Mouse (Mus musculus) kidney, postnatal 36 days (tissue): ENCODE results near the gene Gm3336.
A peak's percentile ranks its signal among the peaks of the same experiment; 100 is the strongest.

Experiments
- DNase-seq, 2 experiments: peaks; one replicate each; pipeline ENCODE4 v3.0.0; 2021 to 2022; ENCODE audit warnings: mixed read lengths in 2 of 2

Gene Gm3336

DNA sequence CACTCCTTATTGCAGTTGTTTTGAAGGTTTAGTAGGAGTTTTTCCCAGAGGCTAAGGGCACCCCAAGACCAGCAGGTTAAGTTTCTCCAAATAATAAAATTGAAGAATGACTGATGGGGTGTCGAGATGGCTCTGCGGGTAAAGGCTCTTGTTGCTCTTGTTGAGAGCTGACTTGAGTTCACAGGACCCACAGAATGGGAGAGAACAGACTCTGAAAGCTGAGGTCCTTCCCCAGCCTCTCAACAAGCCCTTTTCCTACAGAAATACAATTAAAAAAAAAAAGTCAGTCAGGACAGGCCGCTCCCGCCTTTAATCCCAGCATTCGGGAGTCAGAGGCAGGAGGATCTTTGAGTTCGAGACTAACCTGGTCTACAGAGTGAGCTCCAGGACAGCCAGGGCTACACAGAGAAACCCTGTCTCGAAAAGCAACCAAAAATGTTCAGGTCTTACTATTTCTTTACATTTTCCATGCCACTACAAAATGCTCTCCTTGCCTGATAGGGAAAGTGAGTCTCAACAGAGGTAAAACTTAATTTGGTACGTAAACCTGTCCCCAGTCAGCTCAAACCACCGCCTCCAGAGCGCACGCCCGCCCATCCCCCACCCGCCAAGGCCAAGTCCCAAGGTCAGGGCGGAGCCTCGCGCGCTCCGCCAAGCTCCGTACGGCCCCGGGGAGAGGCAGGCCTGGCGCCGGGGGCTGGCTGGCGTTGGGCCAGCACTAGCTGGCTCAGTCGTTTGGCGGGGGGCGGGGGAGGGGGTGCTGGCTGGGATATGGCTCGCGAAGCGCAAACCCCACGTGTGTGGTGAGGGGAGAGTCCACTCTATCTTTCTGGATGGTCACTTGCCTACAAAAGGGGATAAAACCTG, 22.1 kb upstream of the Gm3336 start:
- peak; percentile 84 to 93 for DNase-seq

DNA sequence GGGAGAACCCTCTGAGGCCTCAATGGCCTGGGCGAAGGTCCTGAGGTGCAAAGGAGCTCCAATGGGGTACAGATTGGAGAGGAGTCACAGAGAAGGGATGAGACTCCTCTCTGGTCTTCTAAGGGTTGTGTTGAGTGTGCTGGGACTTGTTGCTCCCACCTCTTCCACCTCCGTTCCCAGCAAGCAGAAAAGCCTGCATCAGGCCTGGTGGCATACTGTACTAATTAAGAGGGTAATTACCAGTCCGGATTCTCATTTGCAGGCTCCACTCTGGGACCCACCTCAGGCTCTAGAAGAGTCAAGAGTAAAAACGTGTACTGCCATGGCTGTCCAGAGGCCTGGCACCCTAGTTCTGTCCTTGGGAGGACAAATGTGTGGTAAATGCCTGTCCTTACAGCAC, 21.4 kb upstream of the Gm3336 start:
- no peak for DNase-seq

DNA sequence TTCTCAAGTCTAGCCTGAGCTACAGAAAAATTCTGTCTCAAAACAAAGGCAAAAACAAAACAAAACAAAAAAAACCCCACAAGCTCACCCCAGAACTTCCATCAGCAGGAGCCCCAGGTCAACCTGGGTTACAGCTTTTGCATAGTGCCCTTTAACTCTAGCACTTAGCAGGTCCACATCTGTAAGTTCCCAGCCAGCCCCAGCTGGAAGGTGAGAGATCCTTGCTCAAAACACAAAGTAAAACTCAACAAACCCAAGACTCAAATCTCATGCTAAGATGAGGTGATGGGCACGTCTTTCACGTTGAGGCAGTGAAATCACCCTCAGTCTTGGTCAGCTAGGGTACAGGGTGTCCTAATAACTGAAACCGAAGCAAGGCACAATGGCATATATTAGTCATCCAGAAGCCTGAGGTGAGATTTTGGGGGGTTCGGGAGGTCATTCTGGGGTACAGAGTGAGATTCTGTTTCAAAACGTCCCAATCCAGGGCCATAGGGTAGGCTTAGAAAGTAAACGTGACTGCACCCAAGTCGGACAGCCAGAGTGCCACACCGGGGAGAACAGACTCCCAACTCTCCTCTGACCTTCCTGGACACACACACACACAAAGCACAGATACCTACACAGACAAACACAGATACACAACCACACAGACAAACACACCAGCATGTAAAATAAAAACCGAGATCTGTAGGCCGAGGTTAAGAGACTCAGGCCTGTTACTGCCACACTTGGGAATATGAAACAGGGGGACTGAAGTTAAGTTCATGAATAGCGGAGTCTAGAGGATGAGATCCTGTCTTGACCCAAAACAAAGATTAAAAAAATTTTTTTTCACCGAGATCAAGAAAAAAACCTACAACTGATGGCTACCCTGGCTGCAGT, 20.7 kb upstream of the Gm3336 start:
- DNase-seq = no peak

DNA sequence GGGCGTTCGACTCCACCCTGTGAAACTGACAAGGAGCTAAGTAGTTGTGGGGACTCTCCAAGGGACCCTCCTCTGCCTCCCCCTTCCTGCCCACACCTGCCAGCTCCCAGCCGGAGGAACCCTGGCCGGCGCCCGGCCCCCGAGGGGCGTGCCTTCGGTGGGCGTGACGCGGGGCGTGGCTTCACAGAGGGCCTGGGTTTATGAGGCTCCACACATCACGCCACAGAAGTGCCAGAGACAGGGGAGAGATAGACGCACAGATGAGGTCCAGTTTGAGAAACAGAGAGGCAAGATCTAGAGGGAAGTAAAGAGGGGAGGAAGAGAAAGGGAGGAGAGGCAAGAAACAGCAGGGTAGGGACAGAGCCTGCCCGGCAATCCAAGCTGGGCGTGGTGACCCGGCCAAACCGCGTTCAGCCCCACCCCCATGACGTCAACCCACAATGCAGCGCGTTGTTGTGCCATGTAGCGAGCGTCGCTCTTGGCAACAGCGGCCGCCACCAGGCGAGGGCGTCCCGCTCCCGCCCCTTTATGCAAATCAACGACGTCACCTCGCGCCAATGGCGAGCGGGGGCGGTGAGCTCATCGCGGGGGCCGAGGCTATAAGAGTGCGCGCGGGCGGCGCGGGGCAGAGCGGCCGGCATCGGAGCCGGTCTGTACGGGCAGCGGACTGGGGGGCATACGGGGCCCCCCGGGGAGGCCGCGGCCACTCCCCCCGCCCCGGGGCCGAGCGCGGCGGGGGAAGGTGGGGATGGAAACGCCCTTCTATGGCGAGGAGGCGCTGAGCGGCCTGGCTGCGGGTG, 19.8 kb upstream of the Gm3336 start, which contains the start of gene Jund:
Gene Jund, plus strand, starts transcription at position 640 of the 800 bp plus-strand sequence.
- peak; percentile 99 to 100 for DNase-seq

DNA sequence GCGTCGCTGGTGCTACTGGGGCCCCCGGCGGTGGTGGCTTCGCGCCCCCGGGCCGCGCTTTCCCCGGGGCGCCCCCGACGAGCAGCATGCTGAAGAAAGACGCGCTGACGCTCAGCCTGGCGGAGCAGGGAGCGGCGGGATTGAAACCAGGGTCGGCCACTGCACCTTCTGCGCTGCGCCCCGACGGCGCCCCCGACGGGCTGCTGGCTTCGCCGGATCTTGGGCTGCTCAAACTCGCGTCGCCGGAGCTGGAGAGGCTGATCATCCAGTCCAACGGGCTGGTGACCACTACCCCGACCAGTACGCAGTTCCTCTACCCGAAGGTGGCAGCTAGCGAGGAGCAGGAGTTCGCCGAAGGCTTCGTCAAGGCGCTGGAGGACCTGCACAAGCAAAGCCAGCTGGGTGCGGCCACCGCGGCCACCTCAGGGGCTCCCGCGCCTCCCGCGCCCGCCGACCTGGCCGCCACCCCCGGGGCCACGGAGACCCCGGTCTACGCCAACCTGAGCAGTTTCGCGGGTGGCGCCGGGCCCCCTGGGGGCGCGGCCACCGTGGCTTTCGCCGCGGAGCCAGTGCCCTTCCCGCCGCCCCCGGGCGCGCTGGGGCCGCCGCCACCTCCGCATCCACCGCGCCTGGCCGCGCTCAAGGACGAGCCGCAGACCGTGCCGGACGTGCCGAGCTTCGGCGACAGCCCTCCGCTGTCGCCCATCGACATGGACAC, 19.1 kb upstream of the Gm3336 start:
- DNase-seq = peak in 1 of 2 experiments; percentile 68

DNA sequence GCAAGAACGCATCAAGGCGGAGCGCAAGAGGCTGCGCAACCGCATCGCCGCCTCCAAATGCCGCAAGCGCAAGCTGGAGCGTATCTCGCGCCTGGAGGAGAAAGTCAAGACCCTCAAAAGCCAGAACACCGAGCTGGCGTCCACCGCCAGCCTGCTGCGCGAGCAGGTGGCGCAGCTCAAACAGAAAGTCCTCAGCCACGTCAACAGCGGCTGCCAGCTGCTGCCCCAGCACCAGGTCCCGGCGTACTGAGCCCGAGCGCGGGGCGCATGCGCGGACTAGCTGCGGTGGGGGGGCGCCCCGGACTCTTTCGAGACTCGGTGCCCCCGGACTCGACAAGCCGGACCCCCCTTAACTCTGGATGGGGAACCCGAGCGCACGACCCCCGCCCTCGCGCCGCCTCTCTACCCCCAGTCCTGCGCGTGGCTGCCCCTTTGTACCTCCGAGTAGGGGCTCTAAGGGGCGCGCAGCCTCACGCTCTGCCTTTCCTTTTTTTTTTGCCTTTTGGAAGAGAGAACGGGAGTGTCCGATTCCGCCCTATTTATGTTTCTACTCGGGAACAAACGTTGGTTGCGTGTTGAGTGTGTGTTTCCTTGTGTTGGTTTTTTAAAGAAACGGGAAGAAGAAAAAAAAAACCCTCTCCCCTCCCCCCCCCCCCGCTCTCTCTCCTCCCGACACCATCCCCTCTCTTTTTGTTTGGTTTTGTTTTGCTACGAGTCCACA, 18.3 kb upstream of the Gm3336 start:
- DNase-seq = peak; percentile 75 to 86

DNA sequence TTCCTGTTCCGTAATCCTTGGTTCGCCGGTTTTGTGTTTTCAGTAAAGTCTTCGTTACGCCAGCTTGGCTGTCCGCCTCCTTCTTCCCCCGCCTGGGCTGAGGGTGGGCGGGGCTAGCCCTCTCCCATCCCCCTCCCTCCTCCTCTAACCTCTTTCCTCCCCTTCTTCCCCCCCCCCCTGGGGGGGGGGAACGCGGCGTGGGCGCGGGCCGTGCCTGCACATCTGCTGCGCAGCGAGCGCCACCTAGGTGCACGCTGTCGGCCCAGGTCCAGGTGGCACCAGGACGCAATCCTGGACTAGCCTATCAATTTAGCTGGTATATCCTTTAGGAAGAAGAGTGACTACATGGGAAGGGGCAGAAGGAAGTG, 17.8 kb upstream of the Gm3336 start:
- peak; percentile 95 to 97 for DNase-seq

DNA sequence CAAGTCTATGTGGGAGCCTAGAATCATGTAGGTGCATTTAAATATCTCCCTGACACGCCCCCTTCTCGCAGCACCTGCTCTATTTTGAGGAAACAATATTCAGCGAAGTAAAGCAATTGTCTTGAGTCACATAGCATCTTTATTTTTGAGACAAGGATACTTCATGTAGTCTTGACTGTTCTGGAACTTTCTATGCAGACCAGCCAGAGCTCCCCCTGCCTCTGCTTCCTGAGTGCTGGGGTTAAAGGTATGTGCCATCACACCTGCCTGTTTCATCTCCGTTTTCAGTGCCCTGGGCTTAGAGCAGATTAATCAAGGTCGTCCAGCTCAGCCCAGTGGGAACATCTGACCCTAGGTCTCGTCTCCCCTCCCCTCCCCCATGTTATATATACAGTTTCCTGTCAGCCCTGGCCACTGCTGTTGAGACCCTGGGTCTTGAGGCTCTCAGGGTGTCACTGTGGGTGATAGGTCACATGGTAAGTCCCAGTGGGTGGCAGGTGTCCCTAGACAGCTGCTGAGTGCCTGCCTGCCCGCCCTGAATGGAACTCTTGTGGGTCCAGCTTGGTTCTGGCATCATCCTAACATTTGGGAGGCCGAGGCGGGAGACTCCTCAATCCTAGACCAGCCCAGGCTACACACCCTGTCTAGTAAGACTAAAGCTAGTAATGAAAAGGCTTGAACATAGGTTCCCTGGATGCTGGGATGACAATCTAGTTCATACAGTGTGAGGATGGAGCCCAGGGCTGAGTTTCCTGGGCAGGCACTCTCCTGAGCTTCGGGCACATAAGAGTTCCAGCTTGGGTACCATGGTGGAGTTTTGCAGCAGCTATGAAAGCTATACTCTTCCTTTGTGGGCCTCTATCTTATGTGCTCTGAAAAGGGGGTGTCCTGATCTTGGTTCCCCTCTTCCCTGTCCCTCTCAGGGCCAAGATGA, 17.0 kb upstream of the Gm3336 start:
- DNase-seq = no peak

DNA sequence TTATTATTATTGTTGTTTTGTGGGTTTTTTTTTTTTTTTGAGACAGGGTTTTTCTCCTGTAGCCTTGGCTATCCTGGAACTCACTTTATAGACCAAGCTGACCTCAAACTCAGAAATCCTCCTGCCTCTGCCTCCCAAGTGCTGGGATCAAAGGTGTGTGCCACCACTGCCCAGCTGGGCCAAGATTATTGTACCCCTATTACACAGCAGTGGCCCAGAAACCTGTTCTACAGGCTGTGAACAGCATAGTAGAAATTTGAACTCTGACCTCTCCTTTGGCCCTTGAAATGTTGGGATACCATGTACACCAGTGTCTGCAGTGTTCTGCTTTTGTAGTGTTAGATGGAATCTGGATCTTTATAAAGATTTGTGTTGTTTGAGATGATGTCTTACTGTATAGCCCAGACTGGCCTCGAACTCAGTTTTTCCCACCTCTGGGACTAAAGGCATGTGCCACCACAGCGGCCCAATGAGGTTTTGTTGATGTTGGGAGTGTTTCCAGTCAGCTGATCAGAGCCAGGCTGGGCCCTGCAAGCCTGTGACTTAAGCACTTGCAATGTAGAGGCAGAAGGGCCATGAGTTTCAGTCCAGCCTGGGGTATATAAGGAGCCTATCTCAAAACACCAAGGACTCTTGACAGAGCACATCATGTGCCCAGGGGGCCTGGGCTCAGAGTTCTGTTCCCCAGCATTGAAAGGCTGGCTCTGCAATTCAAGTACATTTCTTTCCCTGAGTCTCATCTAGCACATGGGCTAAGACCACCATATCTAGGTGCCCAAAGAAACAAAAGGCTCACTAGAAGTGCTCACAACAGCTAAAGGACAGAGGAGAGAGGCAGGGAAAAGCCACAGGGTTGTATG, 16.1 kb upstream of the Gm3336 start:
- DNase-seq = no peak

DNA sequence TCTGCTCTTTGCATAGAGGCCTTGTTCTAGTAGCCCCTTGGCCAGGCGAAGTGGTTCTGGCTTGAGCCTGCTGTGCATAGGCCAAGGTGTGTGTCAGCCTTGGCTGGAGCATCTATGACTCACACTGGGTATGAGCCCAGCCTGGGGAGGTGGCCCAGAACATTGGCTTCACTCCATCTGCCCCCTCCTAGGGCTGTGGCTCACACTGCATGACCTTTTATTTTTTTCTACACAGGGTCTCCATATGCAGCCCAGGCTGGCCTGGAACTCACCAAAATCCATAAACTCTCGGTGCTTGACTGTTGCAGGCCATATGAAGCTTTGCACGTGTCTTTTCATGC, 15.5 kb upstream of the Gm3336 start:
- DNase-seq = peak in 1 of 2 experiments; percentile 41

DNA sequence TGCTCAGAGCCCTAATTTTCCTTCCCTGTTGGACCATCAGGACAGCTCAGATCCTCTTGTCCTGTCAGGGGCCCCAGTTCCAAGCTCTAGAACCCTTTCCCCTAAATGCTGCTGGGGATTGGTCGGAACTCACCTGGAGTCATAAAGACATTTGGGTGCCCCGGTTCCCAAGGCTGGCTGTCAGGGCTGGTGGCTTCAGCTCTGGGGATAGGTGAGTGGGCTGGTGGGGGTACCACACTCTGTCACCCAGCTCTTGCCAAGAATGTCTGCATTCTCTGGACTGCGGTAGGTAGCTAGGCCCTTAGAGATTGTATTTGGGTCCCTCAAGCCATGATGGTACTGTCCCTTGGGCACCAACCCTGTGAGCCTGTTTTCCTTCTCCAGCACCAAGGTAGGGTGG, 15.1 kb upstream of the Gm3336 start, which contains the start of gene Iqcn:
Gene Iqcn, plus strand, starts transcription at position 171 of the 400 bp plus-strand sequence.
- DNase-seq = no peak

DNA sequence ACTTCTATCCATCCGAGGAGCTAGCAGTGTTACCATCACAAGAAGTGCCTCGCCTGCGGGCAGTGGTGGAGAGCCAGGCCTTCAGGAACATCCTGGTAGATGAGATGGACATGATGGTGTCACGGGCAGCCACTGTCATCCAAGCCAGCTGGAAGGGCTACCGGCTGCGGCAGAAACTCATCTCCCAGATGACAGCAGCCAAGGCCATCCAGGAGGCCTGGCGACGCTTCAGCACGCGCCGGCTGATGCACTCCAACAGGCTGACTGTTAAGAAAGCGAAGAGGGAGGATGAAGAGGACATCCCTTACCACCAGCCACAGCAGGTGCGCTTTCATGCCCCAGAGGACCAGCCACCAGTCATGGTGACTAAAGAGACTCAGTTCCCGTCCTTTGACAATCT, 10.1 kb upstream of the Gm3336 start:
- DNase-seq = no peak

DNA sequence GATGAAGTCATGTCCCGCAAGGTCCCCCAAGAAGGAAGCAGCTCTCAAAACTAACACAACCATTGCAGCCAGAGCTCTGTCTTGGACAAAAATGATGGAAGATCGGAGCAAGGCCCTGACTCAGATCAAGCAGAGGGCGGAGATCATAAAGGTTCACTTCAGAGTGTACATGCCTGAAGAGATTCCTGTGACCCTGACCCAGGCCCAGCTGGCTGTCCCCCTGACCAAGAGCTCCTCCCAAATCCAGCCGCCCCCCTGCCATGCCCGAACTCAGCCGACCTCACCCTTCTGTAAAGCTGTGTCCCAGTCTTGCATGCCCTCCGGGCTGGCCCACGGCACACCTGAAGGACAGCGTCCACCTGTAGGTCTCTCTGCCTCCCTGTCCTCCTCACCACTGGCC, 8.5 kb upstream of the Gm3336 start:
- DNase-seq = no peak

DNA sequence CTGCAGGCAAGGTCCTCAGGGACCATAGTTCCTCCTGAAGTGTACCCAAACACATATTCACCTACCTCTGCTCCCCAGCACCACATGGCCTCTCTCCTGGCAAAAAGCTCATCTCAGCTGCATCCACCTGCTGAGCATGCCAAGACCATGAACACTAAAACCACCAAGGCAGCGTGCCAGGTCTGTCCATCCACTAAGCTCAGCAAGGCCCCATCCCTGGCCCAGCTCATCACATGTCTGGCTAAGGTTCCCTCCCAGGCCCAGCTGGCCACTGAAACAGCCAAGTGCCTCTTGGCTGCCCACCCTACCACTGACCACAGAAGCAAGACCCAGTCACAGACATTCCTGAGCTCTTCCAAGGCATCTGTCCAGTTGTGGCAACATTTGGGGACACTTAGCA, 8.0 kb upstream of the Gm3336 start:
- DNase-seq = peak in 1 of 2 experiments; percentile 48

DNA sequence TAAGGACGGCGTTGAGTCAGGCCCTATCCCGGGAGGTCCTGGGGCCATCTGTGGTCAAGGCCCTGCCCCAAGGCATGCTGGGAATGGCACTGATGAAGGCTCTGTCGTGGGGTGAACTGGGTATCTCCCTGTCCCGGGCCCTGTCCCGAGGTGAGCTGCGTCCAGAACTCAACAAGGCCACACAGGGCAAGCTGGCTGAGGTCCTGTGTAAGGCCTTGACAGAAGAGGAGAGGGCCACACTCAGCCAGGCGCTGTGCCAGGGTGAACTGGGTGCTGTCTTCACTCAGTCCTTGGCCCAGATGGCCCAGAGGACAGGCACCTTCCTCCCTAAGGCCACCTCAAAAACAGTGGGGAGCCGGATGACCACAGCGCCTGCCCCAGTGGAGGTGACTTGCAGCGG, 7.3 kb upstream of the Gm3336 start:
- no peak for DNase-seq

DNA sequence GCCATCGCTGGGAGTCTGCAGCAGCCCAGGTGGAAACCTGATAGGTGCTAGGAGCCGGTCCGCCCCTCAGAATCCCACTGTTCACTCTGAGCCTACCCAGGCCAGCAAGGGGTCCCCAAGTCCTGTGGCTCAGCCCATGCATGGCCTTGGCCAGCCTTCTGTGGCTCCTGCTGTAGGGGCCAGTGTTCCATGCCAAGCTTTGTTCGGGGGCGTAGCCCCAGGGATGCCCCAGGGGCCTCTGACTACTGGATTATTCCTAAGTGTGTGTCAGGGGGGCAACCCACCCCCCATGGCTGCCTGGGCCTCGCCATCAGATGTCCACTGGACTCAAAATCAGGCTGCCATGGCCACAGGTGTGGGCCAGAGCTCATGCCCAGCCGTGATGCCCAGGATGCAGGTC, 4.4 kb upstream of the Gm3336 start:
- DNase-seq = no peak

DNA sequence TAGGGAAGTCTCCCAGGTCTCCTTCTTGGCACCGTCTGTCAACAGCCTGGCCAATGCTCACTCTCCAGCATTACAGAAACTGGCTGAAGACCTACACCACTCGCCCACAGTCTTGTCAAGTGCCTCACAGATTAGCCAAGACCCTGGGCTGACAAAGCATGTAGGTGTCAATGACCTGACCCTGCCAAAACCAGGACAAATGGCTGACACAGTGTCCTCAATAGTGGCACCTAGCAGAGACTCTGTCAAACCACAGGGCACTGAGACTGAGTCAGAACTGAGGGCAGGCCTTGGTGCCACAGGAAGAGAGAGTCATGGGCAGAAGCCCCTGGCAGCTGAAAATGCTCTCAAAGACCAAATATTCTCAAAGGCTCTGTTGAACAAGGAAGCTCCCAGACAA, 3.3 kb upstream of the Gm3336 start:
- no peak for DNase-seq

DNA sequence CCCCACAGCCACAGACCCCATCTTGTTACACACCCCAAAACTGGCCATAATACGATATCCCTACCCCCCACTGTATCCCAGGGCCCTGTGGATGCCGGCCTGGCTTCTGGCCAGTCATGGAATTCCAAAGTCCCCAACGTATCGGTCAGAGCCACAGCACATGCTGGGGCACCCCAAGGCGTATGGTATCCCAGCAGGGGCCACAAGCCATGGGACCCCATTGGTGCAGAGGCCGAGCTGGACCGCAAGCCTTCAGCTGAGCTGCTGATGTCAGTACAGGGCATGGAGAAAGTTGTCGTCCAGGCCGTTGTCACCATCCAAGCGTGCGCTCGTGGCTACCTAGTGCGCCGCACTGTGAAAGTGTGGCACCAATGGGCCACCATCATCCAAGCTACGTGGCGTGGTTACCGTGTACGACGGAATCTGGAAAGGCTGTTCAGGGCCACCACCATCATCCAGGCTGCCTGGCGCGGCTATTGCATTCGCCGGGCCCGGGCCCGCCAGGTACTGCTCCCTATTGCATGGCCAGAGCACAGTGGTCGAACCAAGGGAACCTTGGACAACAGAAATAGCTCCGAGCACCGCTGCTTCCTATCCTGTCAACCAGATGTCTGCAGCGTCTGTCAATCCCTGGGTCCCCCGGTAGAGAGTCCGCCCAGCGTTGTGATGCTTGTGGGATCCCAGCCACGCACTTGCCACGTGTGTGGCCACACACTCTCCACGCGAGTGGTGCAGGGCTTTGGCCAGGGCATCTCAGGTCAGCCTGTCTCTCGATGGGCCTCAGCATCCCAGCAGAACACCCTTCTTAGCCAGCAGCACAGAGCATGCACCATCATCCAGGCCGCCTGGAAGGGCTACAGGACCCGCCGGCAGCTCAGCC, 1.6 kb upstream of the Gm3336 start:
- DNase-seq = no peak
